Mouse (Mus musculus) intestine, postnatal 0 days (tissue): Measurements from ENCODE around the gene Hscb. TPM values are rescaled to one million over a fixed set of nuclear protein-coding genes. Genes with fewer than 3 reads are reported as not detected.

Source experiments
- ATAC-seq: fragments of 200-750 bp; cut with Nextera tagmentation; 2 replicates; pipeline ENCODE4 v1.8.0; 2017; ENCODE audit warnings: mild to moderate bottlenecking, moderate TSS enrichment, moderate library complexity
- H3K27ac ChIP-seq: fragments of 300-500 bp; sonication (generic); 2 replicates; pipeline ENCODE4 v1.5.1; 2014; ENCODE audit warnings: mild to moderate bottlenecking, low read depth, low read length, moderate library complexity
- H3K27me3 ChIP-seq: fragments of 300-500 bp; sonication (generic); replicated peaks from 2 replicates; pipeline ENCODE4 v1.6.1; 2014; ENCODE audit warnings: low read length, mixed read lengths; ENCODE audit not compliant: control insufficient read depth, insufficient read depth
- H3K36me3 ChIP-seq: fragments of 300-500 bp; sonication (generic); 2 replicates; pipeline ENCODE4 v1.6.1; 2014; ENCODE audit warnings: mild to moderate bottlenecking, moderate library complexity; ENCODE audit not compliant: control insufficient read depth, insufficient read depth
- H3K4me1 ChIP-seq: fragments of 300-500 bp; sonication (generic); replicated peaks from 2 replicates; pipeline ENCODE4 v1.6.1; 2014; ENCODE audit warnings: antibody characterized with exemption, low read length, mixed read lengths; ENCODE audit not compliant: control insufficient read depth, insufficient read depth
- H3K4me2 ChIP-seq: fragments of 300-500 bp; sonication (generic); replicated peaks from 2 replicates; pipeline ENCODE4 v1.6.1; 2014; ENCODE audit warnings: low read depth, mild to moderate bottlenecking, moderate library complexity
- H3K4me3 ChIP-seq: fragments of 300-500 bp; sonication (generic); 2 replicates; pipeline ENCODE4 v1.5.1; 2014; ENCODE audit warnings: low read depth, low read length
- H3K9ac ChIP-seq: fragments of 300-500 bp; sonication (generic); 2 replicates; pipeline ENCODE4 v1.6.1; 2014; ENCODE audit warnings: mild to moderate bottlenecking, low read depth, low read length
- H3K9me3 ChIP-seq: fragments of 300-500 bp; sonication (generic); 2 replicates; pipeline ENCODE4 v1.6.1; 2016; ENCODE audit warnings: mixed run types; ENCODE audit not compliant: control insufficient read depth
- CTCF ChIP-seq: sonication (generic); IDR thresholded peaks from 2 replicates; pipeline ENCODE4 v1.5.1; 2016; ENCODE audit warnings: low read depth, mild to moderate bottlenecking, control low read depth, antibody characterized with exemption, moderate library complexity
- WGBS: fragments of 180-500 bp; shearing (Covaris S2); extraction: QIAGEN DNeasy Blood & Tissue Kit; methylation state at CpG from one replicate; pipeline ENCODE4 v1.1.7; 2014; 5-methylcytosine and 5-hydroxymethylcytosine counted together
- polyA plus RNA-seq: library from polyadenylated mRNA; unstranded; fragments of >200 nt; fragmentation: Nextera tagmentation; extraction: Ambion mirVana; gene quantifications from 2 replicates; pipeline ENCODE4 v1.2.1, GENCODE M21; 2015

Hscb gene
- polyA plus RNA-seq, 1 experiment from 2014 or later, result 50.0 TPM

- Histone ChIP-seq H3K4me1 (no peaks in the 10 kb centered on the region; the same call in 1 of the 2 replicates), H3K9ac (no peak overlapping the region), H3K9me3 (no peaks in the 10 kb centered on the region), H3K27me3 (no peaks in the 10 kb centered on the region), H3K36me3 (no peaks in the 10 kb centered on the region), H3K27ac (no peak overlapping the region), H3K4me3 (no peak overlapping the region), H3K4me2 (no peak overlapping the region)
- 57% methylated on average over 4 of the region's 4 CpGs for WGBS
- ATAC-seq, result peak; percentile 40
- TF ChIP-seq CTCF, result no peak
These were observed 15.2 kb downstream of the Hscb start for GRCm38 (mm10) chr5:110824421-110824820.

DNA sequence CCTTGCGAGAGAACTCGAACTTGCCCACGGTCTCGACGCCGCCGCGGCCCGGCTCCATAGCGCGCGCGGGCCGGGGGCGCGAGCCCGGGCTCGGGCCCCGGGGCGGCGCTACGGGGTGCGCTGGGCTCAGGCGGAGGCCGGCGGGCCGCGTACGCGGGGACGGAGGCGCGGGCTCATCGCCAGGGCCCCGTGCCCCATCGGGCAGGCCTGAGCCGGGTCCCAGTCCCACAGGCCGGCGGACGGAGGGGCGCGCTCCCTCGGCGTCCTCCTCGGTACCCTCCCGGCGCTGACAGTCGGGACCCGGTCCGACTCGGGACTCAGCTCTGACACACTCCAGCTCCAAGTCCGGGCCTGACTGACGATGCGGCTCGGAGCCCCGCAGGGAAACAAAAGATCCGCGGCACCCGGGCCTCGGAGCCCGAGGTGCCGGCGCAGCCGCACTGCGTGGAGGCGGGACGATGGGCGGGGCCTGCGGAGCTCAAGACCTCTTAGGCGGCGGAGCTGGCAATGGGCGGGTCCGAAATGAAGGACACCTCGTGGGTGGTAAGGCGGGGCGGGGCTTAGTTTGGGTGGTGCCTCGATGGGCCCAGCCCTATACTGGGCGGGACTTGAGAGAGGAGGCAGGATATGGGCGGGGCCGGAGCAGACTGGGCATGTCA is 29.8 kb downstream of the Hscb start, which contains the start of gene Ulk1:
Ulk1 (minus strand) TSS at position 431 of the 659 bp plus-strand sequence.
- Histone ChIP-seq H3K27me3 (no peaks in the 10 kb centered on the region), H3K4me1 (peaks cover 4% of the 10 kb centered on the region), H3K4me2 (peak within 1 kb of the TSS; percentile 97), H3K36me3 (peaks cover 3% of the 10 kb centered on the region; the same call in 1 of the 2 replicates), H3K9me3 (no peaks in the 10 kb centered on the region), H3K4me3 (peak within 1 kb of the TSS; percentile 77), H3K27ac (peak within 1 kb of the TSS; percentile 86), H3K9ac (peak within 1 kb of the TSS; percentile 85)
- no peak for TF ChIP-seq CTCF
- WGBS, result under 1% methylated on average over 77 of the region's 80 CpGs
- ATAC-seq, result peak; percentile 90

- Histone ChIP-seq H3K4me3 (peak overlapping the region; percentile 77), H3K9me3 (no peaks in the 10 kb centered on the region), H3K27me3 (no peaks in the 10 kb centered on the region), H3K4me1 (peaks cover 4% of the 10 kb centered on the region), H3K36me3 (peaks cover 4% of the 10 kb centered on the region; the same call in 1 of the 2 replicates), H3K27ac (peak overlapping the region; percentile 86), H3K9ac (peak overlapping the region; percentile 85), H3K4me2 (peak overlapping the region; percentile 97)
- ATAC-seq, result no peak
- TF ChIP-seq CTCF, result no peak
- under 1% methylated on average over 27 of the region's 27 CpGs for WGBS
These were observed 30.5 kb downstream of the Hscb start for GRCm38 (mm10) chr5:110808821-110809666.

DNA sequence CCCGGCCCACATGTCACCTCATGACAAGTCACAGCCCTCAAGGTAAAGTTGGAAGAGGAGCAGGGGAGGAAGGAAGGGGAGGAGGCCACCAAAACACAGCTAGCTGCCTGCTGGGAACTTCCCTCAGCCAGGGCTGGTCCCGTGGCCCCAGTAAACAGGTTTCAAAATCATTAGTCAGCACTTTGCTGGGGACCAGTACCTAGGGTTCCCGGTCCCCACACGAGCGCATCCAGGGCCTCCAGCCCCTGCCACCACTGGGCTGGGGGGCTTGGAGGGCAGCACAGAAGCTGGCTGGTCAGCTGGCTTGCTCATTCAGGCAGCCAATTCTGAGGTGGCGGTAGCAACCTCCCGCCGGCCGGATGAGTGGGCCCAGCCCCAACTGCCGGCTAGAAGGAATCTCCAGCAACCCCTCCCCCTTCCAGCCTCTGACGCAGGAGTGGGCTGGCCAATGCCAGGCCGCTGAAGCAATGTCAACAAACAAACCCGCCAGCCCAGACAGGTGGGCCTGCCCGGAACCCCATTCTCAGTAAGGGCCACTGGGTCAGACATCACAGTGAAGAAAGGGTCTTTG is 31.4 kb downstream of the Hscb start:
- peaks cover 4% of the 10 kb centered on the region for H3K4me1 ChIP-seq
- peak overlapping the region; percentile 85 for H3K9ac ChIP-seq
- H3K4me3 ChIP-seq, result peak overlapping the region; percentile 77
- 1% methylated on average over 14 of the region's 14 CpGs for WGBS
- peak; percentile 66 for ATAC-seq
- H3K27ac ChIP-seq, result peak overlapping the region; percentile 86
- peak overlapping the region; percentile 97 for H3K4me2 ChIP-seq
- peaks cover 4% of the 10 kb centered on the region; the same call in 1 of the 2 replicates for H3K36me3 ChIP-seq
- H3K27me3 ChIP-seq, result no peaks in the 10 kb centered on the region
- H3K9me3 ChIP-seq, result no peaks in the 10 kb centered on the region
- no peak for TF ChIP-seq CTCF

GRCm38 (mm10) chr5:110807453-110807852 is 32.1 kb downstream of the Hscb start:
- WGBS, result 79% methylated on average over 4 of the region's 4 CpGs
- ATAC-seq, result no peak
- peaks cover 4% of the 10 kb centered on the region; the same call in 1 of the 2 replicates for H3K36me3 ChIP-seq
- no peaks in the 10 kb centered on the region for H3K27me3 ChIP-seq
- no peak for TF ChIP-seq CTCF
- H3K9ac ChIP-seq, result peak overlapping the region; percentile 85; the same call in 1 of the 2 replicates
- H3K9me3 ChIP-seq, result no peaks in the 10 kb centered on the region
- peak overlapping the region; percentile 77; the same call in 1 of the 2 replicates for H3K4me3 ChIP-seq
- H3K4me1 ChIP-seq, result peaks cover 4% of the 10 kb centered on the region
- peak overlapping the region; percentile 86; the same call in 1 of the 2 replicates for H3K27ac ChIP-seq
- H3K4me2 ChIP-seq, result peak overlapping the region; percentile 97

GRCm38 (mm10) chr5:110806676-110807075 is 32.9 kb downstream of the Hscb start:
- WGBS, result 87% methylated on average over 1 of the region's 1 CpGs
- Histone ChIP-seq H3K36me3 (peaks cover 4% of the 10 kb centered on the region; the same call in 1 of the 2 replicates), H3K9me3 (no peaks in the 10 kb centered on the region), H3K4me2 (no peak overlapping the region), H3K4me1 (peaks cover 4% of the 10 kb centered on the region), H3K27ac (no peak overlapping the region), H3K4me3 (no peak overlapping the region), H3K27me3 (no peaks in the 10 kb centered on the region), H3K9ac (no peak overlapping the region)
- ATAC-seq, result no peak
- no peak for TF ChIP-seq CTCF
